Mouse (Mus musculus): Measurements from ENCODE around the gene Klc4. TPM values are rescaled to one million over a fixed set of nuclear protein-coding genes. Genes with fewer than 3 reads are reported as not detected.

Gene Klc4
- polyA plus RNA-seq, 1 experiment from 2014 or later = 23.8 TPM

DNA sequence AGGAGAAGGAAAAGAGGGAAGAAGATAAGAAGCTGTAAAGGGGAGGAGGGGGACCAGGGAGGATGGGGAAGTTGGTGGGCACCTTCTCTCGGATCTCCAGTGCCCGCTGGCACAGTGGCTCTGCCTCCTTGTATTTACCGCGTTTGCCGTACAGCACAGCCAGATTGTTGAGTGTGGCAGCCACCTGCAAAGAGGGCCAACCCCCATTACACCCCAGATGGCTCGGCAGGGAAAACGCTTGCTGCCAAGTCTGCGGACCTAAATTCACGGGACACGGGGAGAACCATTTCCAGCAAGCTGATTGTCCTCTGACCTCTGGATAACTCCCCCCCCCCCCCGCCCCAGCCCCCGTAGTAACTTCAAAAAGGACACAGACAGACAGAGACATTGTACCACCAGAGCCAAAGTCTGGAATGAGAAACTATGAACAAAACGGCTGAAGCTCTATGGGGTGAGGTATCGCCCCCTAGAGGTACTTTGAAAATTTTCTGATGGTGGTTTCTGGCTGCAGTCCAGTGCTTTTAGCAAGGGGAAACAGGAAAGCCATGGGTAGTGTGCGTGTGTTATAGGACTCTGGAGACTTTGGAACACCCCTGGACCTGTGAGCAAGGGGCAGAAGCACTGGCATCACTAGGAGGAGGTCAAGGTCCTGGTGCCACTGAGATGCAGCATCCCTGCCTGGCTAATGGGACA lies 8.8 kb downstream of the Klc4 start:
- 20% methylated on average over 15 of the region's 15 CpGs for WGBS
- H3K9me3 ChIP-seq (ENCODE audit: control insufficient read depth, low read length) = no peaks in the 10 kb centered on the region; the same call in 1 of the 2 replicates
- H3K4me1 ChIP-seq (ENCODE audit: control insufficient read depth, insufficient read depth, low read length) = no peaks in the 10 kb centered on the region; the same call in 1 of the 2 replicates
- no peak overlapping the region for H3K4me3 ChIP-seq (ENCODE audit: low read depth, low read length)
- H3K27ac ChIP-seq (replicated peaks; ENCODE audit: low read depth, low read length) = 0 out of 2 replicates have a peak overlapping the region, but pooled peaks have one; percentile 2
- DNase-seq (ENCODE audit: low spot score) (peak; percentile 53), ATAC-seq (ENCODE audit: insufficient number of reproducible peaks, low FRiP score, low TSS enrichment, low read depth) (peak; percentile 29; the same call in 1 of the 2 replicates)
- H3K9ac ChIP-seq (ENCODE audit: low read length) = no peak overlapping the region
- no peaks in the 10 kb centered on the region for H3K27me3 ChIP-seq (ENCODE audit: control insufficient read depth, insufficient read depth, low read length)
- H3K4me2 ChIP-seq (ENCODE audit: low read depth, severe bottlenecking) = peak overlapping the region; percentile 10; the same call in 1 of the 2 replicates
- H3K36me3 ChIP-seq (ENCODE audit: control insufficient read depth, insufficient read depth, low read length) = no peaks in the 10 kb centered on the region; the same call in 1 of the 2 replicates

- Histone ChIP-seq H3K9ac (ENCODE audit: low read length) (peak overlapping the region; percentile 98), H3K4me1 (ENCODE audit: control insufficient read depth, insufficient read depth, low read length) (peaks cover 39% of the 10 kb centered on the region)
Observed at GRCm38 (mm10) chr17:46629685-46630441, 16.0 kb downstream of the Klc4 start.

DNA sequence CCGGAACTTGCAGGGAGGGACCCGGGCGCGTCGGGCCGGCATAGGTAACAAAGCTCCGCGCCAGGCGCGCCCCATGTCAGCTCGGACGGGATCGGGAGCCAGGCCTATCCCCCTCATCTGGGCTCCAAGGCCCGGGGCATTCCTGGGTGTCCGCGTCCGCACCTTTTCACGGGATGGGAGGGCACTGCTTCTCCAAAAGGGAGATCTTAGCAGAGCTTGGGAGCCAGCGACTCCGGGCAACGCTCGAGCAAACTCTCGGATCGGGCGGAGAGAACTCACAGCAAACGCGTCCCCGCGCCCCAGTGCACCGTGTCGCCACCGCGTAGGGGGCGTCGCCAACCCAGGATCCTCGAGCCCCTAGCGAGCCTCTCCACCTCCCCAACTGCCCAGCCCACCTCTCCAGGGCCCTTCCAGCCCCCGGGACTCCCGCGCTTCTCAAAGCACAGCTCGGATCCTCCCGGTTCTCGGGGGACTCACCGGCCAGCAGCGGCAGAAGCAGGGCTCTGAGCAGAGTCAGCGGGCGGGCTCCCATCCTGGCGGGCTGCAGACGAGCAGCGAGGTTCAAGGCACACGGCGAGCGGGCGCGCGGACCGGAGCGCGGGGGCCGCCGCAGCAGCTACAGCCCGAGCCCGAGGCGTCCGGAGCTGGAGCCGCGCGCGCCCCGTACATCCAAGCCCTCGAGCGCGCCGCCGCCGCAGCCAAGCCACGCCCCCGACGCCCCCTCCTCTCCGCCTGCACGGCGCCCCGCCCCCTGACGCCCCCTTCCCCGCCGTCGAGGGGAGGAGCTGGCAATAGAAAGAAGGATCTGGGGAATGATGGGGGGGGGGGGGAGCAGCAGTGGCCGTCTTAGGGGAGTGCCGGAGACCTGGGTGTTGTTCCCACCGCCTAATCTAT lies 16.8 kb downstream of the Klc4 start, which contains the start of gene Ptk7:
Ptk7 (minus strand) TSS at position 714 of the 894 bp plus-strand sequence.
- H3K9ac ChIP-seq (ENCODE audit: low read length) = peak within 1 kb of the TSS; percentile 98
- ATAC-seq (ENCODE audit: insufficient number of reproducible peaks, low FRiP score, low TSS enrichment, low read depth) (peak; percentile 71), DNase-seq (ENCODE audit: low spot score) (peak; percentile 97)
- peak within 1 kb of the TSS; percentile 70 for H3K4me2 ChIP-seq (ENCODE audit: low read depth, severe bottlenecking)
- peak within 1 kb of the TSS; percentile 99 for H3K4me3 ChIP-seq (ENCODE audit: low read depth, low read length)
- peak within 1 kb of the TSS; percentile 94 for H3K27ac ChIP-seq (replicated peaks; ENCODE audit: low read depth, low read length)
- WGBS = under 1% methylated on average over 81 of the region's 90 CpGs
- no peaks in the 10 kb centered on the region; the same call in 1 of the 2 replicates for H3K36me3 ChIP-seq (ENCODE audit: control insufficient read depth, insufficient read depth, low read length)
- H3K27me3 ChIP-seq (ENCODE audit: control insufficient read depth, insufficient read depth, low read length) = no peaks in the 10 kb centered on the region
- H3K9me3 ChIP-seq (ENCODE audit: control insufficient read depth, low read length) = no peaks in the 10 kb centered on the region
- H3K4me1 ChIP-seq (ENCODE audit: control insufficient read depth, insufficient read depth, low read length) = peaks cover 47% of the 10 kb centered on the region

More at GRCm38 (mm10) chr17:46629685-46630441, 16.0 kb downstream of the Klc4 start:
- peak overlapping the region; percentile 94 for H3K27ac ChIP-seq (replicated peaks; ENCODE audit: low read depth, low read length)
- 2% methylated on average over 12 of the region's 12 CpGs for WGBS
- H3K4me2 ChIP-seq (ENCODE audit: low read depth, severe bottlenecking) = peak overlapping the region; percentile 70
- H3K4me3 ChIP-seq (ENCODE audit: low read depth, low read length) = peak overlapping the region; percentile 99
- no peaks in the 10 kb centered on the region for H3K9me3 ChIP-seq (ENCODE audit: control insufficient read depth, low read length)
- H3K36me3 ChIP-seq (ENCODE audit: control insufficient read depth, insufficient read depth, low read length) = no peaks in the 10 kb centered on the region; the same call in 1 of the 2 replicates
- no peaks in the 10 kb centered on the region for H3K27me3 ChIP-seq (ENCODE audit: control insufficient read depth, insufficient read depth, low read length)
- peak; percentile 78 for DNase-seq (ENCODE audit: low spot score)
- peak; percentile 76 for ATAC-seq (ENCODE audit: insufficient number of reproducible peaks, low FRiP score, low TSS enrichment, low read depth)

- H3K4me1 ChIP-seq (ENCODE audit: control insufficient read depth, insufficient read depth, low read length) = peaks cover 53% of the 10 kb centered on the region
- ATAC-seq (ENCODE audit: insufficient number of reproducible peaks, low FRiP score, low TSS enrichment, low read depth) (no peak), DNase-seq (ENCODE audit: low spot score) (no peak)
- H3K9ac ChIP-seq (ENCODE audit: low read length) = peak overlapping the region; percentile 98
- under 1% methylated on average over 13 of the region's 13 CpGs for WGBS
- H3K27ac ChIP-seq (replicated peaks; ENCODE audit: low read depth, low read length) = peak overlapping the region; percentile 94
- no peaks in the 10 kb centered on the region for H3K27me3 ChIP-seq (ENCODE audit: control insufficient read depth, insufficient read depth, low read length)
- H3K4me3 ChIP-seq (ENCODE audit: low read depth, low read length) = peak overlapping the region; percentile 99
- no peaks in the 10 kb centered on the region for H3K9me3 ChIP-seq (ENCODE audit: control insufficient read depth, low read length)
- no peaks in the 10 kb centered on the region; the same call in 1 of the 2 replicates for H3K36me3 ChIP-seq (ENCODE audit: control insufficient read depth, insufficient read depth, low read length)
- peak overlapping the region; percentile 70 for H3K4me2 ChIP-seq (ENCODE audit: low read depth, severe bottlenecking)
Observed at GRCm38 (mm10) chr17:46628471-46628790, 17.4 kb downstream of the Klc4 start.

DNA sequence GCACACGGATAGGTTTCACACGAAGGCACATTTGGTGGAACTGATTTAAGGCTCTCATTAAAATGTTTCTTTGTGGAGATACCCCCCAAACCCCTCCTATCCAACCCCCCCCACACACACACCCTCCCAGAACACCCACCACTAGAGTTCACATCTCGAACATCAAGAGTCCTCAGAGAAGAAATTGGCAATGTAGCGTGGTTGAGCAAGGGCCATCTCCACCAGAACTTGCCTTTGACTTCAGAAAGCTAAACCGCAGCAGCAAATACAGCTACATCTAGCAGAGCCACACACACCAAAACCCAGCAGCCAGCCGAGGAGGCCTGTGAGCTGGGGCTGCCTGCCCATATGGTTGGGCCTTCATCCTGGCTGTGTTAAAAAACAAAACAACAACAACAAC lies 18.4 kb downstream of the Klc4 start:
- peak overlapping the region; percentile 70 for H3K4me2 ChIP-seq (ENCODE audit: low read depth, severe bottlenecking)
- H3K4me1 ChIP-seq (ENCODE audit: control insufficient read depth, insufficient read depth, low read length) = peaks cover 59% of the 10 kb centered on the region
- WGBS = 10% methylated on average over 6 of the region's 6 CpGs
- no peaks in the 10 kb centered on the region for H3K27me3 ChIP-seq (ENCODE audit: control insufficient read depth, insufficient read depth, low read length)
- peak overlapping the region; percentile 98; the same call in 1 of the 2 replicates for H3K9ac ChIP-seq (ENCODE audit: low read length)
- ATAC-seq (ENCODE audit: insufficient number of reproducible peaks, low FRiP score, low TSS enrichment, low read depth) (no peak), DNase-seq (ENCODE audit: low spot score) (no peak)
- H3K4me3 ChIP-seq (ENCODE audit: low read depth, low read length) = peak overlapping the region; percentile 99
- peak overlapping the region; percentile 65; the same call in 1 of the 2 replicates for H3K27ac ChIP-seq (replicated peaks; ENCODE audit: low read depth, low read length)
- no peaks in the 10 kb centered on the region; the same call in 1 of the 2 replicates for H3K36me3 ChIP-seq (ENCODE audit: control insufficient read depth, insufficient read depth, low read length)
- H3K9me3 ChIP-seq (ENCODE audit: control insufficient read depth, low read length) = no peaks in the 10 kb centered on the region

DNA sequence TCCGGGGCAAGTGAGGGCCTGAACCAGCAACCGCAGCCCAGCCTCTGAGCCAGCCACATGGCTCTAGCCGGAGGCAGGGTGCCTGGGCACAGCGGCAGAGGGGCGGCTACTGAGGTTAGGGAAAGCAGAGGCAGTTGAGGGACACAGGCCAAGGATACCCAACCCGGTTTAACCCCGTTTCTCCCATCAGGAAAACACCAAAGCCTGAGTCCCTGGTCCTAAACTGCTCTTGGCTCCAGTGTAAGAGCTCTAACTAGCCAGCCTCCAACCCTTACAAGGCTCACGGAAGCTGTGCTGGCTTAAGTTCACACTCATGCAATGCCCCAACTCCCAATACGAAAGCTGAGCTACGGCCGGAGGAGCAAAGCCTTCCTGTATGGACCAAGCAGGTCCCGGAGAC lies 21.2 kb downstream of the Klc4 start:
- 45% methylated on average over 12 of the region's 12 CpGs for WGBS
- Histone ChIP-seq H3K9ac (ENCODE audit: low read length) (peak overlapping the region; percentile 17; the same call in 1 of the 2 replicates), H3K27me3 (ENCODE audit: control insufficient read depth, insufficient read depth, low read length) (no peaks in the 10 kb centered on the region), H3K36me3 (ENCODE audit: control insufficient read depth, insufficient read depth, low read length) (no peaks in the 10 kb centered on the region), H3K4me2 (ENCODE audit: low read depth, severe bottlenecking) (peak overlapping the region; percentile 8), H3K27ac (replicated peaks; ENCODE audit: low read depth, low read length) (no peak overlapping the region), H3K4me1 (ENCODE audit: control insufficient read depth, insufficient read depth, low read length) (peaks cover 74% of the 10 kb centered on the region), H3K9me3 (ENCODE audit: control insufficient read depth, low read length) (no peaks in the 10 kb centered on the region), H3K4me3 (ENCODE audit: low read depth, low read length) (no peak overlapping the region)
- ATAC-seq (ENCODE audit: insufficient number of reproducible peaks, low FRiP score, low TSS enrichment, low read depth) = no peak
- no peak for DNase-seq (ENCODE audit: low spot score)

- Histone ChIP-seq H3K4me1 (ENCODE audit: control insufficient read depth, insufficient read depth, low read length) (peaks cover 79% of the 10 kb centered on the region), H3K4me2 (ENCODE audit: low read depth, severe bottlenecking) (peak overlapping the region; percentile 8), H3K9ac (ENCODE audit: low read length) (peak overlapping the region; percentile 17; the same call in 1 of the 2 replicates), H3K27ac (replicated peaks; ENCODE audit: low read depth, low read length) (no peak overlapping the region), H3K36me3 (ENCODE audit: control insufficient read depth, insufficient read depth, low read length) (no peaks in the 10 kb centered on the region), H3K9me3 (ENCODE audit: control insufficient read depth, low read length) (no peaks in the 10 kb centered on the region), H3K27me3 (ENCODE audit: control insufficient read depth, insufficient read depth, low read length) (no peaks in the 10 kb centered on the region), H3K4me3 (ENCODE audit: low read depth, low read length) (no peak overlapping the region)
- no peak for DNase-seq (ENCODE audit: low spot score)
- no peak for ATAC-seq (ENCODE audit: insufficient number of reproducible peaks, low FRiP score, low TSS enrichment, low read depth)
- 26% methylated on average over 10 of the region's 10 CpGs for WGBS
Observed at GRCm38 (mm10) chr17:46623819-46624557, 21.8 kb downstream of the Klc4 start.

Data from limb, embryonic 11.5 days (tissue).